In genomic region chr17:28144241-28144640, GRCm38 (mm10) we compare ENCODE assay signal across 10 mouse cellular contexts. TPM values are rescaled to one million over a fixed set of nuclear protein-coding genes. Genes with fewer than 3 reads are reported as not detected.
DNase-seq lines count a peak whose midpoint lies in the region; ATAC-seq lines count a peak whose summit lies in the region.
"Had no signal": no experiment of that assay in that cellular context is flagged by ENCODE, and none has a peak within 500 bp of the region (broad histone marks: within the 10 kb centered on the region; RNA-seq: fewer than 3 reads in every experiment).

No protein-coding gene starts in this region.

- DNase-seq in embryo, embryonic 11 days, result peak; percentile 29
- no peak for DNase-seq in embryo, embryonic 10 days (ENCODE audit: low spot score)
- no peak for DNase-seq in neural tube, embryonic 11.5 days (ENCODE audit: low spot score)
- DNase-seq in neural tube, embryonic 10.5 days (ENCODE audit: extremely low spot score, low spot score), result no peak
- DNase-seq in right cerebral cortex, postnatal 36 days (ENCODE audit: low spot score in 2 of 2), result no peak
- no peak for DNase-seq in left cerebral cortex, postnatal 25 days (ENCODE audit: low spot score in 2 of 2)
- DNase-seq: kidney, postnatal 14 days; lung, adult 2 months had no signal

- peak overlapping the region; percentile 91 for H3K4me2 ChIP-seq in neural tube, embryonic 11.5 days (ENCODE audit: low read depth)
- peak overlapping the region; percentile 96 for H3K4me2 ChIP-seq in limb, embryonic 15.5 days

- peak overlapping the region; percentile 28 for H3K9ac ChIP-seq in neural tube, embryonic 11.5 days (ENCODE audit: low read length)
- no peak overlapping the region for H3K9ac ChIP-seq in limb, embryonic 15.5 days

- no peaks in the 10 kb centered on the region for H3K27me3 ChIP-seq in neural tube, embryonic 11.5 days (ENCODE audit: control insufficient read depth, insufficient read depth, low read length)
- 0 out of 2 replicates have a peak, but pooled peaks cover 10% of the 10 kb centered on the region for H3K27me3 ChIP-seq in limb, embryonic 15.5 days

- no peaks in the 10 kb centered on the region for H3K9me3 ChIP-seq in neural tube, embryonic 11.5 days (ENCODE audit: control insufficient read depth, low read length)
- no peaks in the 10 kb centered on the region for H3K9me3 ChIP-seq in limb, embryonic 15.5 days

- ATAC-seq in neural tube, embryonic 11.5 days (ENCODE audit: insufficient read depth, low FRiP score, low TSS enrichment), result no peak
- ATAC-seq in limb, embryonic 15.5 days (ENCODE audit: insufficient number of reproducible peaks, low FRiP score, low TSS enrichment, low read depth), result no peak
- no peak for ATAC-seq in activated CD4-positive, CD25-positive, alpha-beta regulatory T cell, adult 4 months

- peak overlapping the region; percentile 55 for H3K4me3 ChIP-seq in neural tube, embryonic 11.5 days (ENCODE audit: low read depth, low read length)
- H3K4me3 ChIP-seq in limb, embryonic 15.5 days, result peak overlapping the region; percentile 65

- WGBS in neural tube, embryonic 11.5 days, result 8% methylated on average over 6 of the region's 6 CpGs
- WGBS in limb, embryonic 15.5 days, result 21% methylated on average over 6 of the region's 6 CpGs

- peaks cover 38% of the 10 kb centered on the region for H3K4me1 ChIP-seq in neural tube, embryonic 11.5 days (ENCODE audit: control insufficient read depth, insufficient read depth, low read length)
- peaks cover 80% of the 10 kb centered on the region for H3K4me1 ChIP-seq in limb, embryonic 15.5 days

- no peak overlapping the region for H3K27ac ChIP-seq in neural tube, embryonic 11.5 days (ENCODE audit: low read depth, low read length)
- H3K27ac ChIP-seq in limb, embryonic 15.5 days, result no peak overlapping the region

- no peaks in the 10 kb centered on the region; the same call in 1 of the 2 replicates for H3K36me3 ChIP-seq in neural tube, embryonic 11.5 days (ENCODE audit: control insufficient read depth, insufficient read depth, low read length)
- H3K36me3 ChIP-seq in limb, embryonic 15.5 days, result no peaks in the 10 kb centered on the region

- intact Hi-C loops in left cerebral cortex, postnatal 25 days (cut with DNase I), result no loop called here

RNA-seq across cellular contexts. Expression of gene Scube3, which starts 2.3 kb away (rescaled TPM):
- 8.7 and 9.4 TPM in 2 replicates for polyA plus RNA-seq in neural tube, embryonic 11.5 days (2014; fragmentation: Nextera tagmentation; extraction: Ambion mirVana)
- 4.2 and 6.9 TPM in 2 replicates for polyA plus RNA-seq in limb, embryonic 15.5 days (2015; fragmentation: Nextera tagmentation; extraction: Ambion mirVana)
- polyA plus RNA-seq in activated CD4-positive, CD25-positive, alpha-beta regulatory T cell, adult 4 months (2017; shearing (Covaris generic)), result not detected
- total RNA-seq in left cerebral cortex, postnatal 25 days (2021), result 1 to 10 TPM; 1.1 to 5.5 TPM

RNA-seq across cellular contexts. Expression of gene Zfp523, which starts 32.7 kb away (rescaled TPM):
- polyA plus RNA-seq in neural tube, embryonic 11.5 days (2014; fragmentation: Nextera tagmentation; extraction: Ambion mirVana), result 31.1 and 32.5 TPM in 2 replicates
- polyA plus RNA-seq in limb, embryonic 15.5 days (2015; fragmentation: Nextera tagmentation; extraction: Ambion mirVana), result 30.9 and 33.6 TPM in 2 replicates
- polyA plus RNA-seq in activated CD4-positive, CD25-positive, alpha-beta regulatory T cell, adult 4 months (2017; shearing (Covaris generic)), result 1 to 10 TPM; 4.2 to 5.1 TPM
- total RNA-seq in left cerebral cortex, postnatal 25 days (2021), result 100 to 1,000 TPM; 110 to 113 TPM
